Mouse (Mus musculus): ENCODE data around the gene Gid8. TPM values are rescaled to one million over a fixed set of nuclear protein-coding genes. Genes with fewer than 3 reads are reported as not detected.

The Gid8 gene
- polyA plus RNA-seq, 2 experiments = 87.4 to 121 TPM

DNA sequence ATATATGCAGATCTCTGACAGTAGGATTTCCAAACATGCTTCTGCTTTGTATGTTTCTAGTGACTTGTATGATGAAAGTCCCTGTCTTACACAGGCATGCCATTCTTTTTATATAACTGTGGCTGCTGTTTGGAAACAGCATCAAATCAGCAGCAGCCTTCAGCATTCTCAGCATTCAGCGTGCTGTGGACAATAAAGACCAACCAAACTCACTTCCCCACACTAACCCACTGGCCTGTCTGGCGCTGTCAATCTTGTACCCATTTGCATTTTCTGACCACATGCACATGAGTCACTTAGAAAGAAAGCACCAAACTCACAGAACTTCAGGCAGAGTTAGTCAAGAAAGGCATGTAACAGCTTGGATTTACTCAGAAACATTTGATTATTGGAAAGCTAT lies 14.7 kb upstream of the Gid8 start:
- ATAC-seq (ENCODE audit: insufficient read depth) = no peak
- H3K4me2 ChIP-seq (ENCODE audit: low read depth) = no peak overlapping the region
- no peak for TF ChIP-seq CTCF (IDR thresholded peaks at IDR 0.05; ENCODE audit: low read depth)
- TF ChIP-seq EP300 (IDR thresholded peaks at IDR 0.05; ENCODE audit: low read depth) = no peak
- H3K27ac ChIP-seq = no peak overlapping the region
- no peaks in the 10 kb centered on the region for H3K27me3 ChIP-seq (ENCODE audit: control insufficient read depth, insufficient read depth, low read length)
- H3K4me3 ChIP-seq (ENCODE audit: insufficient read depth in 1 of 2, low read depth in 2 of 2, low read length in 2 of 2) = no peak overlapping the region
- H3K4me1 ChIP-seq (replicated peaks; ENCODE audit: control insufficient read depth in 2 of 2, insufficient read depth in 2 of 2, low read length in 1 of 2) = peaks cover 13 to 20% of the 10 kb centered on the region in 2 experiments
- WGBS (ENCODE audit: insufficient replicate concordance) = 43% methylated on average over 2 of the region's 2 CpGs
- H3K9me3 ChIP-seq (ENCODE audit: control insufficient read depth, low read length) = no peaks in the 10 kb centered on the region
- DNase-seq (ENCODE audit: low read depth in 3 of 3, low spot score in 3 of 3) = no peak
- no peak overlapping the region for H3K9ac ChIP-seq (replicated peaks)
- H3K36me3 ChIP-seq (replicated peaks; ENCODE audit: control insufficient read depth, insufficient read depth, low read depth) = peaks cover 12% of the 10 kb centered on the region

DNA sequence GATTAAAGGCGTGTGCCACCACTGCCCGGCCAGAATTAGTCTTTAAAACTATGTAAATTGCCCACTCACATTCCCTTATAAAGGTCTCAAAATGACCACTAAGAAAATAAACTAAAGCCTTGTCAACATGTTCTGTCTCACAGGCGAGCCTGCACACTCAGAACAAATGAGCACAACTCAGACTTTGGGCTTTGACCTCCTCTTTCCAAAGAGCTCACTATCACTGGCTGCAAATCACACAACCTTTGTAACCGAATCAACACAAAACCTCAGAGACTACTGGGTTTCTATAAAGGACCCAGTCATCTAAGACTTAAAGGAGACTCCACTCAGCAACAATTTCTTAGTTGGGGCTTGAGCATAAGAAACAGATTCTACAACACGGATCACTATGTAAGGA lies 9.5 kb upstream of the Gid8 start:
- Histone ChIP-seq H3K9me3 (ENCODE audit: control insufficient read depth, low read length) (no peaks in the 10 kb centered on the region), H3K4me1 (replicated peaks; ENCODE audit: control insufficient read depth in 2 of 2, insufficient read depth in 2 of 2, low read length in 1 of 2) (peaks cover 41 to 55% of the 10 kb centered on the region in 2 experiments), H3K36me3 (replicated peaks; ENCODE audit: control insufficient read depth, insufficient read depth, low read depth) (no peaks in the 10 kb centered on the region; the same call in none of the 2 replicates), H3K27ac (peak overlapping the region; percentile 85), H3K4me2 (ENCODE audit: low read depth) (peak overlapping the region; percentile 99), H3K4me3 (ENCODE audit: insufficient read depth in 1 of 2, low read depth in 2 of 2, low read length in 2 of 2) (peak overlapping the region; percentile 90 to 91), H3K9ac (replicated peaks) (peak overlapping the region; percentile 89), H3K27me3 (ENCODE audit: control insufficient read depth, insufficient read depth, low read length) (no peaks in the 10 kb centered on the region)
- 40% methylated on average over 5 of the region's 5 CpGs for WGBS (ENCODE audit: insufficient replicate concordance)
- ATAC-seq (ENCODE audit: insufficient read depth) (no peak), DNase-seq (ENCODE audit: low read depth in 3 of 3, low spot score in 3 of 3) (no peak)
- no peak for TF ChIP-seq EP300 (IDR thresholded peaks at IDR 0.05; ENCODE audit: low read depth)
- no peak for TF ChIP-seq CTCF (IDR thresholded peaks at IDR 0.05; ENCODE audit: low read depth)

DNA sequence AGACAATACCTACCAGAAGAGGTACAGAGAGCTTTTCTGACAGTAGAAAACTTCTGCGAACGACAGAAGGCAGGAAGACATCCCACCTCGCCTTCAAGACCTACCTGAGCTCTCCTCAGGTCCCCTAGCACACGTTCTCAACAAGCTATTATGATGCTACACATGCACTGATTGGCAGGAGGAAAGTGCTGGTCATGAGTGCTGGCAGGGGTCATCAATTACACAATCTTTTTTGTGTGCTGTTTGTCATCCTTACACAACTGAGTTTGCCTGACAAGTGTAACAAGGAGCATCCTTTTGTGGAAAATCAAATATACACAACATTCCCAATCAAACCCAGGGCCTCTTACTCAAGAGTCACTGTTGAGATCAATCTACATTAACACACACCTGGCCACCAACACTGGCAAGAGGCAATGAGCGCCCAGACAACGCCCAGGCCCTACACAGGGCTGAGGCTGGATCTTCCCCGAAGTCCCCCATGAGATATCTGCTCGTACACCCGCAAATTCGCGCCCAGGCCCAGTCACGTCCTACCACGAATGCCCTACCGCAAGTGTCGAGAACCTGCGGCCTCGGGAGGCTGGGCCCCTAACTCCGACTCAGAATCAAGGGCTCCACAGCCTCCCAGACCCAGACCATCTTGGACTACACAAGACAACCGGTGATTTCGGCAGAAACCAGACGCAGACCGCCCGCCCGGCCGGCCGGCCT lies 8.7 kb upstream of the Gid8 start:
- peak; percentile 51 for ATAC-seq (ENCODE audit: insufficient read depth)
- H3K36me3 ChIP-seq (replicated peaks; ENCODE audit: control insufficient read depth, insufficient read depth, low read depth) = no peaks in the 10 kb centered on the region; the same call in none of the 2 replicates
- peak overlapping the region; percentile 89 for H3K9ac ChIP-seq (replicated peaks)
- peak overlapping the region; percentile 85 for H3K27ac ChIP-seq
- peaks cover 41 to 56% of the 10 kb centered on the region in 2 experiments for H3K4me1 ChIP-seq (replicated peaks; ENCODE audit: control insufficient read depth in 2 of 2, insufficient read depth in 2 of 2, low read length in 1 of 2)
- peak overlapping the region; percentile 90 to 91 for H3K4me3 ChIP-seq (ENCODE audit: insufficient read depth in 1 of 2, low read depth in 2 of 2, low read length in 2 of 2)
- TF ChIP-seq EP300 (IDR thresholded peaks at IDR 0.05; ENCODE audit: low read depth) (no peak), CTCF (IDR thresholded peaks at IDR 0.05; ENCODE audit: low read depth) (no peak)
- peak overlapping the region; percentile 99 for H3K4me2 ChIP-seq (ENCODE audit: low read depth)
- no peak for DNase-seq (ENCODE audit: low read depth in 3 of 3, low spot score in 3 of 3)
- no peaks in the 10 kb centered on the region for H3K27me3 ChIP-seq (ENCODE audit: control insufficient read depth, insufficient read depth, low read length)
- H3K9me3 ChIP-seq (ENCODE audit: control insufficient read depth, low read length) = no peaks in the 10 kb centered on the region
- 2% methylated on average over 26 of the region's 26 CpGs for WGBS (ENCODE audit: insufficient replicate concordance)

DNA sequence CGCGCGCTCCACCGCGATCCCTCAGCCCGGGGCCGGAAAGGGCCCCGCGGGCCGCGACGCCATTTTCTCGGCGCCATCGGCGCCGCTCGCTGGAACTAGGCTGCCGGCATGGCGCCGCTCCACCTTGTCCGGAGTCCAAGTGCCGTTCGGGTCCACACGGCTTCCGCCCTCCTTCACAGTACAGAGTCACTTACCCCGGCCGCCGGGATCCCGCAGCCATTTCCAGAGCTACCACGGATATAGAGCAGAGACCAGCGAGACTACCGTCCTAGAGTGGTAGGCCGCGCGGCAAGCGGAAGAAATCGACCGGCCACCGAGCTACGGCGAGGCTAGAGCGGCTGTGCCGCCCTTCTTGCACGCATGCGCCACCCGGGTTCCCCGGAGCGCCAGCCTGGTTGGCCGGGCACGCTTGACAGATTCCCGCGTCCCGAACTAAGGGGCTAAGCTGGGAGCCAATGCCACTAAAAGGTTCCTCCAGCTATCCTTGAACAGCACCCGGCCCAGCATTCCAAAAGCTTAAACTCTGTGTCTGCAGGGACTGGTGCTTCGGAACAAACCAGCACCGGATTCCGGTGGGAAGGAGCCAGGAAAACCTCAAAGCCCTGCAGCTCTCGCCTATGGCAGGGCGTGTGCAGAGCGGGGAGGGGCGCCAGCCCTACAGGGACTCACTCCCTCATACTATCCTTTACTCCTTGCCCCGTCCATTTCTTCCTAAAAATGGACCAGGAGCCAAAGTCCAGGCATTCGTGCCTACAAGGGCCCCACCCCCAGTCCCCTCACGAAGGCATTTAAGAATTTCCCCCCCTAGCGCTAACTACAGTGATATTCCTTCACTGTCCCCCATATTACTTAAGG lies 7.9 kb upstream of the Gid8 start:
- no peaks in the 10 kb centered on the region for H3K27me3 ChIP-seq (ENCODE audit: control insufficient read depth, insufficient read depth, low read length)
- TF ChIP-seq CTCF (IDR thresholded peaks at IDR 0.05; ENCODE audit: low read depth) (peak; percentile 26), EP300 (IDR thresholded peaks at IDR 0.05; ENCODE audit: low read depth) (peak; percentile 30; the same call in 1 of the 2 replicates)
- peak overlapping the region; percentile 89 for H3K9ac ChIP-seq (replicated peaks)
- WGBS (ENCODE audit: insufficient replicate concordance) = under 1% methylated on average over 66 of the region's 66 CpGs
- H3K27ac ChIP-seq = peak overlapping the region; percentile 85
- peak; percentile 75 to 83 (median 79) for DNase-seq (ENCODE audit: low read depth in 3 of 3, low spot score in 3 of 3)
- no peaks in the 10 kb centered on the region for H3K9me3 ChIP-seq (ENCODE audit: control insufficient read depth, low read length)
- peaks cover 2% of the 10 kb centered on the region for H3K36me3 ChIP-seq (replicated peaks; ENCODE audit: control insufficient read depth, insufficient read depth, low read depth)
- peak; percentile 91 for ATAC-seq (ENCODE audit: insufficient read depth)
- peak overlapping the region; percentile 90 to 91 for H3K4me3 ChIP-seq (ENCODE audit: insufficient read depth in 1 of 2, low read depth in 2 of 2, low read length in 2 of 2)
- H3K4me2 ChIP-seq (ENCODE audit: low read depth) = peak overlapping the region; percentile 99
- peaks cover 41 to 56% of the 10 kb centered on the region in 2 experiments for H3K4me1 ChIP-seq (replicated peaks; ENCODE audit: control insufficient read depth in 2 of 2, insufficient read depth in 2 of 2, low read length in 1 of 2)

DNA sequence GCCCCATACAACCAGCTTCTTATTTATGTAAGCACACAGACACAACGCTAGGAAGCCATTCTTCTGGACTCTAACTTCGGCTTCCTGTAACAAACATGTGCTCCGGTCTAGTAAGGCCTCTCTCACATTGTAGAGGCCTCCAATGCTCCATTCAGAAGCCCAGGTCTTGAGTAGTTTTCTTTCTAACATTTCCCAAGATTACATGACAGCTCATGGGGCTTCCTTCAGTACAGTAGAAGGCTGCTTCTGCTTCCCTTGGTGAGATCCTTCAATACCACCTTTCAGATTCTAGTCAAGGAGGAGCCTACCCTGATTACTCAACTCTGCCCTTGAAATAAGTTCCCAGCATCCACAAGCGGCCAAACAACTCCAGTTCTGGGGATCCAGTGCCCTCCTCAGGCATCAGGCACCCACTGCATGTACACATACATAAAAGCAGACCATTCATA lies 7.2 kb upstream of the Gid8 start:
- 33% methylated on average over 4 of the region's 4 CpGs for WGBS (ENCODE audit: insufficient replicate concordance)
- H3K4me1 ChIP-seq (replicated peaks; ENCODE audit: control insufficient read depth in 2 of 2, insufficient read depth in 2 of 2, low read length in 1 of 2) = peaks cover 44 to 54% of the 10 kb centered on the region in 2 experiments
- TF ChIP-seq EP300 (IDR thresholded peaks at IDR 0.05; ENCODE audit: low read depth) (no peak), CTCF (IDR thresholded peaks at IDR 0.05; ENCODE audit: low read depth) (peak; percentile 33)

More for the DNA sequence above, 7.2 kb upstream of the Gid8 start:
- Histone ChIP-seq H3K27me3 (ENCODE audit: control insufficient read depth, insufficient read depth, low read length) (no peaks in the 10 kb centered on the region), H3K9ac (replicated peaks) (peak overlapping the region; percentile 89), H3K9me3 (ENCODE audit: control insufficient read depth, low read length) (no peaks in the 10 kb centered on the region), H3K36me3 (replicated peaks; ENCODE audit: control insufficient read depth, insufficient read depth, low read depth) (peaks cover 4% of the 10 kb centered on the region), H3K4me2 (ENCODE audit: low read depth) (peak overlapping the region; percentile 99), H3K4me3 (ENCODE audit: insufficient read depth in 1 of 2, low read depth in 2 of 2, low read length in 2 of 2) (peak overlapping the region; percentile 90 to 91), H3K27ac (peak overlapping the region; percentile 85)
- DNase-seq (ENCODE audit: low read depth in 3 of 3, low spot score in 3 of 3) (no peak), ATAC-seq (ENCODE audit: insufficient read depth) (no peak)
